Mouse (Mus musculus) forebrain, embryonic 14.5 days (tissue): Measurements from ENCODE around the gene Bach1. TPM values are rescaled to one million over a fixed set of nuclear protein-coding genes. Genes with fewer than 3 reads are reported as not detected.

Experiments
- ATAC-seq: fragments of 200-750 bp; cut with Nextera tagmentation; 2 replicates; pipeline ENCODE4 v1.8.0; 2017; ENCODE audit warnings: mild to moderate bottlenecking, moderate library complexity
- DNase-seq: peaks from one replicate; pipeline ENCODE4 v3.0.0-alpha.2; 2015; ENCODE audit warnings: low spot score
- H3K27ac ChIP-seq: fragments of 300-500 bp; sonication (generic); 2 replicates; pipeline ENCODE4 v1.5.1; 2014; ENCODE audit warnings: low read depth, mild to moderate bottlenecking, control low read depth, low read length, moderate library complexity
- H3K27me3 ChIP-seq: fragments of 300-500 bp; sonication (generic); replicated peaks from 2 replicates; pipeline ENCODE4 v1.6.1; 2014; ENCODE audit warnings: low read length, control low read depth, mixed read lengths; ENCODE audit not compliant: control insufficient read depth, insufficient read depth
- H3K36me3 ChIP-seq: fragments of 300-500 bp; sonication (generic); 2 replicates; pipeline ENCODE4 v1.6.1; 2014; ENCODE audit warnings: low read length, control low read depth; ENCODE audit not compliant: control insufficient read depth, insufficient read depth
- H3K4me1 ChIP-seq: fragments of 300-500 bp; sonication (generic); 2 replicates; pipeline ENCODE4 v1.6.1; 2014; ENCODE audit warnings: antibody characterized with exemption, low read length, control low read depth; ENCODE audit not compliant: control insufficient read depth, insufficient read depth
- H3K4me2 ChIP-seq: fragments of 300-500 bp; sonication (generic); 2 replicates; pipeline ENCODE4 v1.6.1; 2014; ENCODE audit warnings: mild to moderate bottlenecking, control low read depth, low read length
- H3K4me3 ChIP-seq: fragments of 300-500 bp; sonication (generic); 2 replicates; pipeline ENCODE4 v1.5.1; 2014; ENCODE audit warnings: low read depth, low read length, control low read depth
- H3K9ac ChIP-seq: fragments of 300-500 bp; sonication (generic); 2 replicates; pipeline ENCODE4 v1.6.1; 2014; ENCODE audit warnings: mild to moderate bottlenecking, low read length, control low read depth, moderate library complexity
- H3K9me3 ChIP-seq: fragments of 300-500 bp; sonication (generic); replicated peaks from 2 replicates; pipeline ENCODE4 v1.6.1; 2016; ENCODE audit warnings: low read length, control low read depth, mixed read lengths; ENCODE audit not compliant: control insufficient read depth
- WGBS: fragments of 180-500 bp; shearing (Covaris S2); extraction: QIAGEN DNeasy Blood & Tissue Kit; methylation state at CpG from one replicate; pipeline ENCODE4 v1.1.7; 2014; 5-methylcytosine and 5-hydroxymethylcytosine counted together
- polyA plus RNA-seq: library from polyadenylated mRNA; unstranded; fragments of >200 nt; fragmentation: Nextera tagmentation; extraction: Ambion mirVana; gene quantifications from 2 replicates; pipeline ENCODE4 v1.2.1, GENCODE M21; 2014

Gene Bach1
- polyA plus RNA-seq, 1 experiment from 2014 or later = 17.2 TPM

- DNase-seq (peak; percentile 64), ATAC-seq (peak; percentile 60; the same call in 1 of the 2 replicates)
- no peaks in the 10 kb centered on the region for H3K27me3 ChIP-seq
- no peaks in the 10 kb centered on the region for H3K4me1 ChIP-seq
- H3K36me3 ChIP-seq = no peaks in the 10 kb centered on the region
- no peak overlapping the region for H3K9ac ChIP-seq
- no peaks in the 10 kb centered on the region for H3K9me3 ChIP-seq
- no peak overlapping the region for H3K27ac ChIP-seq
- H3K4me3 ChIP-seq = no peak overlapping the region
- no peak overlapping the region for H3K4me2 ChIP-seq
- WGBS = 21% methylated on average over 5 of the region's 5 CpGs
Observed at GRCm38 (mm10) chr16:87746728-87747127, 48.0 kb downstream of the Bach1 start.

GRCm38 (mm10) chr16:87751243-87751642, 52.5 kb downstream of the Bach1 start:
- no peak overlapping the region for H3K4me2 ChIP-seq
- no peak overlapping the region for H3K4me3 ChIP-seq
- H3K36me3 ChIP-seq = no peaks in the 10 kb centered on the region
- DNase-seq = no peak
- no peak overlapping the region for H3K9ac ChIP-seq
- WGBS = 95% methylated on average over 13 of the region's 13 CpGs
- H3K27ac ChIP-seq = no peak overlapping the region
- no peaks in the 10 kb centered on the region for H3K4me1 ChIP-seq
- no peaks in the 10 kb centered on the region for H3K9me3 ChIP-seq
- ATAC-seq = no peak
- no peaks in the 10 kb centered on the region for H3K27me3 ChIP-seq

GRCm38 (mm10) chr16:87752482-87752881, 53.7 kb downstream of the Bach1 start:
- Histone ChIP-seq H3K27ac (no peak overlapping the region), H3K9me3 (no peaks in the 10 kb centered on the region), H3K9ac (no peak overlapping the region), H3K36me3 (no peaks in the 10 kb centered on the region), H3K27me3 (no peaks in the 10 kb centered on the region), H3K4me1 (no peaks in the 10 kb centered on the region), H3K4me2 (no peak overlapping the region), H3K4me3 (no peak overlapping the region)
- peak; percentile 12 for DNase-seq
- ATAC-seq = no peak
- 59% methylated on average over 13 of the region's 13 CpGs for WGBS

GRCm38 (mm10) chr16:87754858-87755257, 56.1 kb downstream of the Bach1 start:
- Histone ChIP-seq H3K27ac (no peak overlapping the region), H3K9ac (no peak overlapping the region), H3K4me1 (no peaks in the 10 kb centered on the region), H3K27me3 (no peaks in the 10 kb centered on the region), H3K36me3 (no peaks in the 10 kb centered on the region), H3K4me3 (no peak overlapping the region), H3K4me2 (no peak overlapping the region), H3K9me3 (no peaks in the 10 kb centered on the region)
- DNase-seq = peak; percentile 46
- 76% methylated on average over 9 of the region's 9 CpGs for WGBS
- peak; percentile 54; the same call in 1 of the 2 replicates for ATAC-seq

- WGBS = 90% methylated on average over 3 of the region's 3 CpGs
Observed at GRCm38 (mm10) chr16:87755915-87756314, 57.2 kb downstream of the Bach1 start.

GRCm38 (mm10) chr16:87758016-87758415, 59.3 kb downstream of the Bach1 start:
- ATAC-seq (no peak), DNase-seq (no peak)
- no peak overlapping the region for H3K4me2 ChIP-seq
- no peak overlapping the region for H3K27ac ChIP-seq
- 94% methylated on average over 11 of the region's 11 CpGs for WGBS
- H3K27me3 ChIP-seq = no peaks in the 10 kb centered on the region
- no peaks in the 10 kb centered on the region for H3K4me1 ChIP-seq
- no peaks in the 10 kb centered on the region for H3K36me3 ChIP-seq
- no peak overlapping the region for H3K4me3 ChIP-seq
- no peaks in the 10 kb centered on the region for H3K9me3 ChIP-seq
- no peak overlapping the region for H3K9ac ChIP-seq

More at GRCm38 (mm10) chr16:87755915-87756314, 57.2 kb downstream of the Bach1 start:
- H3K9ac ChIP-seq = no peak overlapping the region
- H3K4me1 ChIP-seq = no peaks in the 10 kb centered on the region
- H3K4me2 ChIP-seq = no peak overlapping the region
- H3K36me3 ChIP-seq = no peaks in the 10 kb centered on the region
- no peak overlapping the region for H3K4me3 ChIP-seq
- H3K27ac ChIP-seq = no peak overlapping the region
- no peaks in the 10 kb centered on the region for H3K9me3 ChIP-seq
- DNase-seq (no peak), ATAC-seq (no peak)
- no peaks in the 10 kb centered on the region for H3K27me3 ChIP-seq

GRCm38 (mm10) chr16:87764668-87765109, 65.9 kb downstream of the Bach1 start:
- WGBS = 94% methylated on average over 15 of the region's 15 CpGs
- ATAC-seq (no peak), DNase-seq (no peak)
- Histone ChIP-seq H3K9me3 (no peaks in the 10 kb centered on the region), H3K4me3 (no peak overlapping the region), H3K4me2 (no peak overlapping the region), H3K36me3 (no peaks in the 10 kb centered on the region), H3K4me1 (no peaks in the 10 kb centered on the region), H3K27ac (no peak overlapping the region), H3K27me3 (no peaks in the 10 kb centered on the region), H3K9ac (no peak overlapping the region)

- H3K9me3 ChIP-seq = no peaks in the 10 kb centered on the region
- no peak overlapping the region for H3K4me2 ChIP-seq
- WGBS = 73% methylated on average over 8 of the region's 8 CpGs
- ATAC-seq (no peak), DNase-seq (peak; percentile 16)
- no peaks in the 10 kb centered on the region for H3K4me1 ChIP-seq
- H3K27me3 ChIP-seq = no peaks in the 10 kb centered on the region
- no peak overlapping the region for H3K9ac ChIP-seq
- H3K4me3 ChIP-seq = no peak overlapping the region
- H3K36me3 ChIP-seq = no peaks in the 10 kb centered on the region
- no peak overlapping the region for H3K27ac ChIP-seq
Observed at GRCm38 (mm10) chr16:87765984-87766383, 67.2 kb downstream of the Bach1 start.

- Histone ChIP-seq H3K27ac (no peak overlapping the region), H3K9ac (no peak overlapping the region), H3K36me3 (no peaks in the 10 kb centered on the region), H3K9me3 (no peaks in the 10 kb centered on the region), H3K4me3 (no peak overlapping the region), H3K4me2 (no peak overlapping the region), H3K27me3 (no peaks in the 10 kb centered on the region), H3K4me1 (no peaks in the 10 kb centered on the region)
- WGBS = 90% methylated on average over 2 of the region's 2 CpGs
- DNase-seq (no peak), ATAC-seq (no peak)
Observed at GRCm38 (mm10) chr16:87770576-87770975, 71.8 kb downstream of the Bach1 start.
